Mouse (Mus musculus) cerebellum, postnatal 14 days (tissue): ENCODE results near the gene Pdk4.

ENCODE experiments used
- DNase-seq, 2 experiments: peaks; one replicate each; pipeline ENCODE4 v3.0.0; 2021; ENCODE audit warnings: mixed read lengths in 2 of 2

Pdk4 gene

DNA sequence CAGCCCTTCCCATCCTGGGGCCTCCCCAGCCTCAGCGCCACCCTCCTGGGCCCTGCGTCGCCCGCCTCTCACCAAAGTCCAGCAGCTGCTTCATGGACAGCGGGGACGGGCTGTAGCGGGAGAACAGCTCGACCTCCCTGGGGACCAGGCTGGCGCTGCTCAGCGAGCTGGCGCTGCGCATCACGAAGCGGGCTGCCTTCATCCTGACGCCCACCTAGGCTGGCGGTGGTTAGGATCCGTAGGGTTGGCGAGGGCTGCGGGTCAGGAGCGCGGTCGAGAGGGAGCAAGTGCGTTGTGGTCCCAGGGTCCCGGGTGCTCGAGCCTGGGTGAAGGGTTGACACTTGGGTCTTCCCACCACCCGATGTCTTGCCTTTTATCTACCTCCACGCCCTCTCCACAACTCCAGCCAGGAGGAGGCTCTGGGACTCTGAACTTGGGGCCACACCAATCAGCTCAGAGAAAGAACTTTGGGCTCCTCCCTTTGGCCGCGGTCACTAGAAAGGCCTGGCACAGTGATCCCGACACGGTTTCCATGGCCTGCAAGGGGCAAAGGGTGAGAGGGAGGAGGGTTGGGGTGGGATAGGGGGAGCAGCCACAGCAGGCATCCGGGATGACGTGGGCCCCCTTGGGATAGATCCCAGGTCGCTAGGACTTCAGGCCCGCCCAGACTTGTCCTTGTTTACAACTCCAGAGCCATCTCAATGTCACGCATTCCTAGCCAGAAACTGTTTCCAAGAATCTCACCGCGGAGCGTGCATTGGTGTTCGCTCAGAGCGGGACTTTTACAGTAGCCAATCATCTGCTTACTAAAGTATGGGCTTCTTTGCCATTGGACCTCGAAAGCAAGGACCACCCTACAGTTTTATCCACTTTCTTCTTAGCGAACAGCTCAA, at the start of gene Pdk4:
Pdk4 (minus strand) TSS at position 349 of the 893 bp plus-strand sequence.
- DNase-seq = peak; percentile 48 to 53

DNA sequence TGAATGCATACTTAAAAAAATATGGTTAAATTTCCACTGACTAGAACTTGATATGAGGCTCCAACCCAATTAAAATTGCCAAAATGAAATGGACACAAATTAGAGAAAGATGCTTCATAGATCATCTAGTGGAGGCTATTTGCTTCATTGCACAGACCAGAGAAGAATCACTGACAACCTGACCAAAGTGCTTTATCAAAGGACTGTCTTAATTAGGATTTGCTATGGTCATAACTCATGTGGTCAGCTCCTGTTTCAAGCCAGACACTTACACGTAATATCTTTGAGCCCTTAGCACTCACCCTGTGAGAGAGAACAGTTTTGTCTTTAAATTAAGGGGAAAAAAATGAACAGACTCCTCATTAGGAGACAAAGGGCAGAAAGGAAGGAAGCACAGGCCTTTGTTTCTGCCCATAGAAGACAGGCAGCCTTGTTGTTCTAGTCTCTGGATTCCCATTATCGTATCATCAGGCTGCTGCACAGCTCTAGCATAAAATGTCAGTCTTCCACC, 41.8 kb upstream of the Pdk4 start:
- DNase-seq = no peak

GRCm38 (mm10) chr6:5535754-5536153, 39.6 kb upstream of the Pdk4 start:
- DNase-seq = no peak

DNA sequence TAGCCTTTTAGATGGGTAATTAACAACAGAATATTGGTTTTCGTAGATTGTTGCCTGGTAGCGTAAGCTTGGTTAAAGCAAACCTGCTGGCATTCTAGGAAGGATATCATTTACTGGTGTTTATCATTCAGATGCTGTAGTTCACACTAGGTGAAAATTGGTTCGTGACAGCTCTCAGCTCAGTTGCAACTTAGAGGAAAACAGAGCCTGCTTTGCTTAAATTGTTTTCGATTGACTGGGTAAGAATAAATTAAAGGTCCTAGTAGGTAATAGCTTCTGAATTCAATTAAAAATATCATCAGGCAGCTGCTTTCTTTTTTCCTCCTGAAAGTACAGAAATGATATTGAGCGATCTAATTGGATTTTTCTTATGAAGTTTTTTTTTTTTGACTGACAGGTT, 21.0 kb upstream of the Pdk4 start:
- no peak for DNase-seq

DNA sequence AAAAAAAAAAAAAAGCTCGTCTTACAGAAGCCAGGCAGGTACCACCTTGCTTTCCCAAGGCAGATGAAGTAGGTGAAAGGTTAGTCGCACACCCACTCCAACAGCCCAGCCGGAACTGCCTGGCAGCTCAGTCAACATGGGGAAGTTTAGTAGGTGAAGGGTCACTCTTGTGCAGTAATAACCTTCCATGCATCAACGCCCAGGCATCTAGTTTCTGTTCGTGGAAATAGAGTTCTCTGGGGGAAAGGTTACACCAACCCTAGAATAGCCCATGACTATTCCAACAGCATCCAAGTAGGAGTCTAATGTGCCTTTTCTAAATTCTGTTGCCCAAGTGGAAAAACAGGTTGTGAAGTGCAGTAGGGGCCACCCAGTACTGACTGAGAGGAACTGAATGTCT, 13.6 kb upstream of the Pdk4 start:
- DNase-seq = no peak

- no peak for DNase-seq
Observed at GRCm38 (mm10) chr6:5509303-5509702, 13.2 kb upstream of the Pdk4 start.

- DNase-seq = no peak
Observed at GRCm38 (mm10) chr6:5507821-5508220, 11.7 kb upstream of the Pdk4 start.

DNA sequence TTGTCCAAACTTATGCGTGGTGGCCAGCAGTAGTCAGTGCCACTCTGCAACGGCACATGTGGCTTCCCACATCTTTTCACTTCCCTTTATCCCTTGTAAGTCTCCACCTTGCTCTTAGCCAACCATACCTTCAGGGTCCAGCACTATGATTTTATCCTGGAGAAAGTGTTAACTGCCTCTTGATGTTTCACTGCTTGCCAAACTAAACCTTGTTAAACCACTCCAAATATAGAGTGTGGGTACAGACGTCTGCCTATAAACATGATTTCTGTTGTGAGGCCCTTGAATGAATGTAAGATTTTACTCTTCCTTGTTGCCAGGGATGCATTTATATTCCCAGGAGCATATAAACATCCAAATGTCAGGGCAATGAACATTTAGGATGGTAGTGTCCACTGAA, 10.2 kb upstream of the Pdk4 start:
- DNase-seq = no peak

DNA sequence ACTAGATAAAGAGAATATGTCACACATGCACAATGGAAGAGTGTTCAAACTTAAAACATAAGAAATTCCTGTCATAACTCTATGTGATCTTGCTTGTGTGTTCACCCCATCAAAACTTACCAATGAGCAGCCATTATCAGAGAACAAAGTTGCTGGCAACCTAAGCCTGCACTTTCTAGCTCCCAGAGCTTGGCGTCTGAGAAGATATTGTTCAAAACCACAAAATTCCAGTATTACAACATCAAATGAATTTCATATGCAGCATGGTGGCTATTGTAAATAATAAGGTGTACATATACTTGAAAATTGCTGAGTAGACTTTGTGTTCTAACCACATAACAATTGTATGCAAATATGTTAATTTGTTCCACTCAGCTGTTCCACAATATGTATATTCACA, 6.7 kb upstream of the Pdk4 start:
- no peak for DNase-seq

DNA sequence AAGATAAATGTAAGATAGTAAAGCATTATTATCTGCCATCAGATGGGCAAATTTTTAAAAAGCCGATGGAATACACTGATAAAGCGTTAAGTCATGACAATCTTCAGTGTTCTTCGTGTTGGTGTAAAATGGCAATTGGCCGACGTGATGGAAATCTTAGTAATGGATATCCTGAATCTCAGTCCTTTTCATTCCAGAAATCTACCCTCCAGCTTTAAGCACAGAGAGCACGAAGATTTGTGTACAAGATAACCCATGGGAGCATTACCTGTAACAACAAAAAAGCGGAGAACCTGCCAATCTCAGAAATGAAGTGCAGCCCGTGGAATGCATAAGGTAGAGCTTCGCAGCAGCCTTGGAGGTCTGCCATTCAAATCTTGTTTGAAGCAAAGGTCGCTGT, 5.4 kb upstream of the Pdk4 start:
- DNase-seq = no peak

GRCm38 (mm10) chr6:5498740-5499139, 2.6 kb upstream of the Pdk4 start:
- no peak for DNase-seq

DNA sequence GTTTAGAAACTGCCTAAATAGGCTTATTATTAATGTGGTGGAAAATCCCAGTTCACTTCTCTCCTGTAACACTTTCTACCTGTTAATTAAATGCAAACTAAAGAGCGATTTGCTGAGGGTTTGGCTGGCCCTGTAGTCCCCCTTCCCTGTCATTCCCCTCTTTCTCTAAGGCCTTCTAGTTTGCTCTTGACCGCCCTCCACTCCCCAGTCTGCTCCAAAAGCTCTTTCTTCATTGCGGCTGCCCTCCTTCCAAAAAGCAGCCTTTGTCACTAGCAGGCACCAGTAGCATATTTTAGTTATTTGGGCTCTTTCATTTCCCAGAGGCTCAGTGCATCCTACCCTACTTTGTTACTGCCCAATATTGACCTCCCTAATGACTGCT, 736 bp upstream of the Pdk4 start:
- no peak for DNase-seq

DNA sequence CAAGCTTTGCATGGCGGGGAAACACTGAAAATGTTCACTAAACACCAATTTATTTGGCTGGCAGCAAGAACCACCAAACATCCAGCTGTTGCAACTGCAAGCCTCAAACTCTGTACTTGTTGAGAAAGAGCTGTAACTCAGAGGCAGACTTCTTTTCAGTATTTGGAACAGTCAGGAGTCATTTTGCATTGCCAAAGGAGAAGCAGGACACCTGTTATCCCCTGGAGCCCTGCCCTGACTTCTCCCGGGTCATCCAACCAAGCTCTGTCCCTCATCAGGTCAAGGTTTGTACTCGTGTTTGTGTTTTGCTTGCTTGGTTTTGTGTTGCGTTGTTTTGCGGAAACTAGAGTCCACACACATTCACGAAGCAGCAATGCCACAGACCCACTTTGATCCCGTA, 11.1 kb downstream of the Pdk4 start:
- no peak for DNase-seq

DNA sequence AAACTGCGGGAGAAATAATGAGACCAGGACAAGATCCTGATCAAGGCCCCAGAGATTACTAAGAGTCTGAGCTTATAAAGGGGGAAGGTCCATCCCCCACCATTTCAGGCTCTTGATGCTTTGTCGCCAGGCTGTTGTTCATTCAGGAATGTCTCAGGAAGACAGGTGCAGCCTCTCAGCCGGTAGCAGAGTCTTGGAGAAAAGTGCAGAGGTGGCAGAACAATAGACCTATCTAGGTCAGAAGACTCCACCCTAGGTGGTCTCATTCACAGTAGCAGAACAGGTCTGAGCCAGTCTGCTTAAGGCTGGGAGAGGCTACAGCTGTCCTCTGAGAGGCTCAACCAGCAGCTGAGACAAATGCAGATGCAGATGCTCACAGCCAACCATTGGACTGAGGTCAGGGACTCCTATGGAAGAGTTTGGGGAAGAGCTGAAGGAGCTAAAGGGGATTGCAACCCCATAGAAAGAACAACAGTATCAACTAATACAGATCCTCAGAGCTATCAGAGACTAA, 13.8 kb downstream of the Pdk4 start:
- no peak for DNase-seq

GRCm38 (mm10) chr6:5481066-5481465, 15.0 kb downstream of the Pdk4 start:
- no peak for DNase-seq

DNA sequence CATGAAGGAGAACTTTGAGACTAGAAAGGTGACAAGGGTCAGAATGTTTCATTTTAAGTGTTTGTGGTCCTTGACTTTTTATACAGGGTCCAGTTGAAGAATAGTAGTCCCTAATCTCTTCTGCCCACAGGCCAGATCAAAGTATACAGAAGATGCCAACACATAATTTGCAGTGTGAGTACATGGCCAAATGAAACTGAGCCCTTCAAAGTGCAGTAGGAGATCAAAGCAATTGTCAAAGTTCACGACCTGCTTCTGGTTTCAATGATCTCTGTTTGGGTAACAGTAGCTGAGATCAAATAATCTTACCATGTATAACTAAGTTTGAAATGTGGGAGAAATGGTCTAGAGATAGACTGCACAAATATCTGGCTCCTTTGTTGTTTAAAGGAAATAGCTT, 22.1 kb downstream of the Pdk4 start:
- no peak for DNase-seq

GRCm38 (mm10) chr6:5472692-5473091, 23.4 kb downstream of the Pdk4 start:
- no peak for DNase-seq

- DNase-seq = no peak
Observed at GRCm38 (mm10) chr6:5470480-5471318, 25.4 kb downstream of the Pdk4 start.

DNA sequence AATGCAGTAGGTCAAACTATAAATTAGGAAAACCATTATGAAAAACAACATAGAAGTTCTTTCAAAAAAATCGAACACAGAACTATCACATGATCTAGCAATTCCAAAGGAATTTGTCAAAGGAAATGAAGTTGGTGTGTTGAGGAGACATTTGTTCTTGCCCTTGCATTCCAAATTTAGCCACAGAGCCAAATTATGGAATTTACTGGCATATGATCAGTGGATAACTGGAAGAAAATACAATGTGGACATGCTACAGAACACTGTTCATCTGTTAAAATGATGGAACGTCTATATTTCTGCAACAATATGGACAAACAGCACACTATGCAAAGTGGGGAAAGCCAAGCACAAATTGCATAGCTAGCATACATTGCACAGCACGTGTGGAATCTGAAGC, 40.3 kb downstream of the Pdk4 start:
- DNase-seq = no peak

DNA sequence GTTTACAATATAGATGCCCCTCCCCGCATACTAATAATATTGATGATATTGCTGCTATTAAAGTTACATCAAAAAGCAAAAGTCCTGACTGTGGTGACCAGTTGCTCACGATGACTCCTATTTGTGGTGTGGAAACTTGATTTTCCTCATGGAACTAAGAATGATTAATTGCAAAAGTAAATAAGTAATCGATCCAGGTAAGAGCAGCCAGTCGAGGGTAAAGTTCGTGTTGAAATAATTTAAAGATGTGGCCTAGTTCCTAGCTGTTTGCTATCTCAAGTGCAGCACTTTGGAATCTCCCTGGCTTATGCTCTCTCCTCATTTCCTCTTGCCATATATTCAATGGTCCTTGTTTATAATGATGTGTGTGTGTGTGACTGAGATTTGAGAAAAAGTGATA, 46.2 kb downstream of the Pdk4 start:
- no peak for DNase-seq

GRCm38 (mm10) chr6:5448396-5448795, 47.7 kb downstream of the Pdk4 start:
- DNase-seq = no peak

DNA sequence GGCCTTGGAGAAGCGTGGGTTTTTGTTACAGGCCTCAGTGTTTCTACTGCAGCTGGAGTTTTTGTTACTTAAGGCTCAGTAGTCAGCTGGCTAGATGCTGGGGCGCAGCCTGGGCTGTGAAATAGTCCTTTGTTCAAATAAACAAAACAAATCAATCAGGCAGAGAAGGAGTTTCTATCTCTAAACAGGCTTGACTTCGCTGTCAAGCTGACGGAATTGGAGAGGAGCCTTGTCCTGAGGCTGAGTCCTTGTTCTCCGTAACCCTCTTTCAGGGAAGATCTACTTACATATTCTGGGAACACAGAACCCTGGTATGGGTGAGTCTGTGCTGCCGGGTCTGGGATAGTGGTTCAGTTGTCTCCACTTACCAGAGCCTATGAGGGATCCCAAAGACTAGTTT, 48.6 kb downstream of the Pdk4 start:
- no peak for DNase-seq

DNA sequence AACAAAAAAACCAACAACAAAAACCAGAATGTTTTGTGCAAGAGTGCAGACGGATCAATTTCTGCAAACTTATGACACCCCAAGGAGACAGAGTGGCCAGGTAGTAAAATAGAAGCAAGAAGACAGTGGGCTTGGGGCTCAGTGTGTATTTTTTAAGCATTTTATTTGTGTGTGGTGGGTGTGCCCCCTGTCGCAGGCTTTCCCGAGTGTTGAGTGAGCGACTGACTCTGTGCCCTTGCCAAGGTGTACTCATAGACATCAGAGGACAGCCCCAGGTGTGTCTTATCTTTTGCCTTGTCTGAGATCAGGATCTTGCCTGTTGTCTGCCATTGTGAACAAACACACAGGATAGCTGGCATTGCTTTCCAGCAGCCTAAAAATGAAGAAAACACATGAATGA, 49.1 kb downstream of the Pdk4 start:
- DNase-seq = no peak
